Mouse (Mus musculus) lung, embryonic 14.5 days (tissue): ENCODE results near the gene Naip6. TPM values are rescaled to one million over a fixed set of nuclear protein-coding genes. Genes with fewer than 3 reads are reported as not detected.
"Not testable (repeated sequence)": the region's sequence is repeated elsewhere in the genome, so short reads cannot be mapped to it uniquely, and the experiment has no call there.

Experiments used
- ATAC-seq: fragments of 200-750 bp; cut with Nextera tagmentation; 2 replicates; pipeline ENCODE4 v1.8.0; 2017; ENCODE audit warnings: mild to moderate bottlenecking, moderate TSS enrichment, moderate library complexity; ENCODE audit not compliant: insufficient read depth
- DNase-seq: peaks from one replicate; pipeline ENCODE4 v3.0.0-alpha.2; 2015
- H3K27ac ChIP-seq: fragments of 300-500 bp; sonication (generic); 2 replicates; pipeline ENCODE4 v1.5.1; 2014; ENCODE audit warnings: low read depth, mild to moderate bottlenecking, moderate library complexity
- H3K27me3 ChIP-seq: fragments of 300-500 bp; sonication (generic); 2 replicates; pipeline ENCODE4 v1.6.1; 2014; ENCODE audit warnings: low read length, control low read depth; ENCODE audit not compliant: insufficient read depth
- H3K36me3 ChIP-seq: fragments of 300-500 bp; sonication (generic); 2 replicates; pipeline ENCODE4 v1.6.1; 2014; ENCODE audit warnings: control low read depth; ENCODE audit not compliant: insufficient read depth
- H3K4me1 ChIP-seq: fragments of 300-500 bp; sonication (generic); 2 replicates; pipeline ENCODE4 v1.6.1; 2014; ENCODE audit warnings: antibody characterized with exemption, control low read depth; ENCODE audit not compliant: insufficient read depth
- H3K4me2 ChIP-seq: fragments of 300-500 bp; sonication (generic); 2 replicates; pipeline ENCODE4 v1.6.1; 2014; ENCODE audit warnings: mild to moderate bottlenecking
- H3K4me3 ChIP-seq: fragments of 300-500 bp; sonication (generic); 2 replicates; pipeline ENCODE4 v1.5.1; 2014; ENCODE audit warnings: low read depth, low read length
- H3K9ac ChIP-seq: fragments of 300-500 bp; sonication (generic); 2 replicates; pipeline ENCODE4 v1.6.1; 2014
- H3K9me3 ChIP-seq: fragments of 300-500 bp; sonication (generic); 2 replicates; pipeline ENCODE4 v1.6.1; 2016; ENCODE audit warnings: low read depth, low read length, control low read depth
- CTCF ChIP-seq: IDR thresholded peaks from 2 replicates; pipeline ENCODE4 v1.5.1; 2016; ENCODE audit warnings: antibody characterized with exemption, low read depth
- WGBS: fragments of 180-500 bp; shearing (Covaris S2); extraction: QIAGEN DNeasy Blood & Tissue Kit; methylation state at CpG from one replicate; pipeline ENCODE4 v1.1.7; 2014; 5-methylcytosine and 5-hydroxymethylcytosine counted together
- polyA plus RNA-seq: library from polyadenylated mRNA; unstranded; fragments of >200 nt; fragmentation: Nextera tagmentation; extraction: Ambion mirVana; gene quantifications from 2 replicates; pipeline ENCODE4 v1.2.1, GENCODE M21; 2014

The Naip6 gene
- 0.11 and 0.18 TPM in 2 replicates for polyA plus RNA-seq

DNA sequence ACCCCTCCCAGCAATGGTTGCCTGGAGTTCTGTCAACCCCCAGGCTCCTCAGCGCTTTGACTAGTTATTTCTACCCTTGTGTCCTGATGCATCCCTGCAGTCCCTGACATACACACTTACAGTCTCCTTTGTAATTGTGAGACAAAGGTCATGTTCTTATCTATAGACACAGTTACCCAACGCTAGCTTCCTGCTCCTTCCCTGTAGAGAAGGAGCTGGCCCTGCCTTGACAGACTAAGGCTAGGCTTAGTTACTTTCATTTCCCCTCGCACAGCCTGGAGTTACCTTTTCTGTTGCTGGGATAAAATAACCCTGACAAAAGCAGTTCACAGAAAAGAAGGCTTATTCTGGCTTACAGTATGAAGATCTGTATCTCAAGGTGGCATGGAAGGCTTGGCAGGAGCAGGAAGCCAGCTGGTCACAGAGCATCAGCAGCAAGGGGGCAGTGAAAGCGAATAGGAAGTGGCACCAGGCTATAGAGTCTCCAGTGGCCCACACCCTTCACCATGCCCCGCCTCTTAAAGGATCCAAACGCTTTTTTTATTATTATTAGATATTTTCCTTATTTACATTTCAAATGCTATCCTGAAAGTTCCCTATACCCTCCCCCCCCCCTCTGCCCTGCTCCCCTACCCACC lies at the start of gene Naip6:
Gene Naip6, minus strand, starts transcription at position 419 of the 638 bp plus-strand sequence.
- H3K36me3 ChIP-seq, H3K9me3 ChIP-seq, H3K4me3 ChIP-seq, H3K4me2 ChIP-seq, H3K4me1 ChIP-seq, DNase-seq, ATAC-seq, H3K27ac ChIP-seq, H3K27me3 ChIP-seq, H3K9ac ChIP-seq: not testable (repeated sequence)
- 64% methylated on average over 6 of the region's 6 CpGs for WGBS

DNA sequence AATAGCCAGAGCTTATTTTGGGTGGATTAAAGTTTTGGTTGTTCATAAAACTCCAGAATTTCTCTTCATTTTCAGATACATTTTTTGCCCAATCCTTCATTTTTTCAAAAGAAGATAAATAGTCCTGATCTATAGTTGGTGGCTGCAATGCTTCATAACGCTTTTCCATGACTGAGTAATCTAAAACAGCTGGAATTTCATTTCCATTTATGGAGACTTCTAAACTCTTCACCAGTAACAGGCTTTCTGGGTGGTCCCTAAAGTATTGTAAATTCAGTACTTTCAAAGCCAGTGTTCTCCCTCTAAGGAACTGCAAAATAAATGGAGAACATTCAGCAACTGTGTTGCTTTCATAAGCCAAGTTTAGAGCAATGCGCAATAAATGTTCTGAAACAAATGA lies 34.8 kb upstream of the Naip6 start:
- not testable (repeated sequence) for DNase-seq, H3K4me3 ChIP-seq, H3K27ac ChIP-seq, ATAC-seq, H3K36me3 ChIP-seq, H3K4me2 ChIP-seq, H3K9me3 ChIP-seq, H3K9ac ChIP-seq, H3K4me1 ChIP-seq, H3K27me3 ChIP-seq
- 52% methylated on average over 2 of the region's 2 CpGs for WGBS

DNA sequence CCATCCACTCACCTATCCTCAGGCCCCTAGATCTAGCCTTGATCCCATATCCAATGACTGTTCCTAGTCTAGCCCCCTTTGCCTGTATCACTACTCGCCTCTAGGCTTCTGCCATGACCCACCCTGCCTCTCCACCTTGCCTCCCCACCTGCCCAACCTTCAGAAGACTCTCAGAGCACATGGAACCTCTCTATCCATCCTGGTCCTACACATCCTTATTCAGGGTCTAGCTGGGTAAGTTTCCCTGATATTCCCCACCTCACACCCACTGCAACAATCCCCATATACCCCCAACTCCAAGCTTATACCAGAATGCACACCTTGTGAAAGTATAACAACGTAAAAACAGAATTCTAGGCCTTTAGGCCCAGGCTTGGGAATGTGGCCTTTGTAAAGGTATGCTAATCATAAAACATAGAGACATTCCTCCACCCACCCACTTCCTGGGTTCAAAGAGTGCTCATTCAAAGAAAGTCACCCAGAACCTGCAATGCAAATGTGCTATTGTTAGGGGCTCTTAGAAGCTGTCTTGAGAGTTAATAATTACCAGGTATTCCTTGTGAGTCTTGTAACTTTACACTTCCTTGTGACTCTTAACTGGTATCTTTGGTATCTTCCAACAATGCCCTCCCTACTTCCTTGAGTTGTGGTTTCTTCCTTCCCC lies 32.2 kb upstream of the Naip6 start:
- WGBS: 62% methylated on average over 1 of the region's 2 CpGs
- not testable (repeated sequence) for H3K4me2 ChIP-seq, H3K27me3 ChIP-seq, H3K36me3 ChIP-seq, H3K27ac ChIP-seq, H3K9me3 ChIP-seq, H3K4me1 ChIP-seq, ATAC-seq, H3K9ac ChIP-seq, DNase-seq, H3K4me3 ChIP-seq

DNA sequence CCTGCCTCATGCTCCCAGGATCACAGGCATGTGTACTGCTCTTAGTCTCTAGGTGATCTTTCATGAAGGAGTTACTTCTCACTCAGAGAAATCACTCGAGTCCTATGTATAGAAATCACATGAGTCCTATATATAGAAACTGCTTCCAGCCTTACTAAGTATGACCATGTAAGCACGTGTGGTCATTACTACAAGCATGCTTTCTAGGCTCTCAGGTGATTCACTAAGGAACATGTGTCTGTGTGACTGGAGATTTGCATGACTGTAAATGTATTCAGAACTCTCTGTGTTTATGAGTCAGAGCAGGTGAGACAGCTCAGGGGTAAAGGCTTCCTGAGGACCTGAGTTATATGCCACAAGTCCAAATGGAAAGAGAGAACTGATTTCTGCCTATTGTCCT lies 24.3 kb upstream of the Naip6 start:
- Histone ChIP-seq H3K4me1 (no peaks in the 10 kb centered on the region), H3K4me3 (no peak overlapping the region), H3K9me3 (no peaks in the 10 kb centered on the region), H3K36me3 (no peaks in the 10 kb centered on the region), H3K27ac (no peak overlapping the region), H3K27me3 (no peaks in the 10 kb centered on the region), H3K9ac (no peak overlapping the region), H3K4me2 (no peak overlapping the region)
- ATAC-seq: no peak
- 71% methylated on average over 2 of the region's 2 CpGs for WGBS
- TF ChIP-seq CTCF: no peak
- no peak for DNase-seq

DNA sequence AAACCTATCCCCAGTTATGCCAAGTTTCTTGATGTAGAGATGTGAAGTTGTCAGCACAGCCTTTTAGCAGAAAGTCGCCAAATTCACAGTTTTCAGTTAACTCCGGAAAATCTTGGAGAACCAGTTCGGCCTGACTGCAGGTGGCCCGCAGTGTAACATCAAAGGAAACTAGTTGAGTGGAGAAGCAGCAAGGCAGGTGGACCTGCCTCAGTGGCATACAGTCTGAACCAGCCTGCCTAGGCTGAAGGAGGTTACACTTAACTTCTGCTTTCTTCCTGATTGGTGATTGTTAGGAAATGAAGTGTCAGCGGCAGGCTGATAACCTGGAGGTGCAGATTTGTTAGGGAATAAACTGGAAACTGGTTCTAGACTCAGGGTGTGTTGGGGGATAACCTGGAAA lies 14.3 kb upstream of the Naip6 start:
- not testable (repeated sequence) for H3K4me3 ChIP-seq, H3K27me3 ChIP-seq, H3K4me1 ChIP-seq, H3K9ac ChIP-seq, H3K36me3 ChIP-seq, H3K4me2 ChIP-seq, H3K27ac ChIP-seq, ATAC-seq, H3K9me3 ChIP-seq
- 22% methylated on average over 5 of the region's 5 CpGs for WGBS
- peak; percentile 39 for DNase-seq

DNA sequence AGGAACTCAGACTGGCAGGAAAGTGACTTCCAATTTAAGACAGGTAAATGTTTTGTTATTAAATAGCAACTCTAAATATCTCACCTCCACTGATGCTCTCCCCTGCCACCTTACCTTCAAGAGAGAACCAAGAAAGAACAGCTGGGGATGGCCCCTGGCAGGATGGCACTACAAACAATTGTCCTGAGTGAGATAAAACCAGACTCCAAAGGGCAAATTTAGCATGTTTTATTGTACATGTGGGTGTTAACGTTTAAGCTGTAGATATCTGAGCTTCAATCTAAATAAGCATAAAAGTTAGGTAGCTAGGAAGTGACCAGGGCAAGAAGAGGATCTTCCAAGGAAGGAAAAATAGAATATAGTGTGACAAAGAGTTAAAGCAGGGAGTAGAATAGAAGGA lies 11.4 kb upstream of the Naip6 start:
- not testable (repeated sequence) for H3K9ac ChIP-seq, H3K4me1 ChIP-seq, H3K9me3 ChIP-seq, H3K4me3 ChIP-seq, H3K27ac ChIP-seq, H3K27me3 ChIP-seq, H3K36me3 ChIP-seq, DNase-seq, H3K4me2 ChIP-seq, ATAC-seq
- 33% methylated on average over 1 of the region's 1 CpGs for WGBS

DNA sequence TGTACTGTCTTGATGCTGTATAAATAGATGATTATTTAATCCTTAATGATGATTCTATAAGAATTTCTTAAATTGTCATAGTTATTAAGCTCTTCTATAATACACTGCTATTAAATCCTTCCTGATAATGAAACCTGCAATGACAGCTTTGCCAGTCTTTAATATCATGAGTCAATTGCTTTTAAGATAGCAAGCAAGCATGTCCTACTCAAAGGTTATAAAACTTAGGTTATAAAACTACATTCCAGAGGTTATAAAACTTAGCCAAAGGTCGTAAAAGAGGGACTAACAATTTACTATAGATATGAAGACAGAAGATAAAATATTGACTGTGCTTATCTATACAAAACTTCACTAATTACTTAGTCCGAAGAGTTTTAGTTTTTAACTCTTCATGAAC lies 10.6 kb upstream of the Naip6 start:
- 30% methylated on average over 2 of the region's 2 CpGs for whole genome bisulfite sequencing
- H3K4me1 ChIP-seq: not testable (repeated sequence)

DNA sequence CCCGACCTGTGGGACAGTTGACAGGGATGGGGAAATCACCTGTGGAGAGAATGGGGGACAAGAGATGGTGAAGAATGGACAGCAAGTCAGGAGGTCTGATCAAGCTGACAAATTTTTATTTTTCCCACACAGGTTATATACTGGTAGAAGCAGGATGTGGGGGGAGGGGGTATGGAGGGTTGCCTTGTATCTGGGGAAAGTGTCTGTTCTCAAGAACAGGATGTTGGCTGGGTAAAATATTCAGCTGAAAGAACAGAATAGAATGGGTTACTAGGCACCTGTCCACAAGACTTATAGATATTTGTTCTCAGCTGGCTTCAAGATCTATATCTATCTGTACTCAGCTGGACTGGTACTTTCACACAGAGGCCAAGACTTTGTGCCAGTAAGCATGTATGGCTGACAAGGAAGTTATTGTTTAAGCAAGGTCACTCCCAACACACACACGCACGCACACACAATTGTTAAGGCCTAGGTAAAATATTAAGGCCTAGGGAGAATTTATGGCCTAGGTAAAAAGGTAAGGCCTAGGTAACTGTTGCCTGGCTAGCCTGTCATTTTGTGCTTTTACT lies 4.9 kb upstream of the Naip6 start:
- DNase-seq, H3K4me3 ChIP-seq, H3K4me2 ChIP-seq, H3K9me3 ChIP-seq, H3K27me3 ChIP-seq, ATAC-seq, H3K27ac ChIP-seq, H3K36me3 ChIP-seq, H3K9ac ChIP-seq, H3K4me1 ChIP-seq: not testable (repeated sequence)
- 83% methylated on average over 3 of the region's 3 CpGs for WGBS

More for the DNA sequence above, 10.6 kb upstream of the Naip6 start:
- not testable (repeated sequence) for H3K36me3 ChIP-seq, H3K4me2 ChIP-seq, H3K9me3 ChIP-seq, H3K27me3 ChIP-seq, H3K27ac ChIP-seq, DNase-seq, H3K4me3 ChIP-seq, H3K9ac ChIP-seq, ATAC-seq
